Mouse (Mus musculus) lung, embryonic 14.5 days (tissue): ENCODE data around the gene Arpc1b. TPM values are rescaled to one million over a fixed set of nuclear protein-coding genes. Genes with fewer than 3 reads are reported as not detected.

Source experiments
- ATAC-seq: fragments of 200-750 bp; cut with Nextera tagmentation; 2 replicates; pipeline ENCODE4 v1.8.0; 2017; ENCODE audit warnings: mild to moderate bottlenecking, moderate TSS enrichment, moderate library complexity; ENCODE audit not compliant: insufficient read depth
- DNase-seq: peaks from one replicate; pipeline ENCODE4 v3.0.0-alpha.2; 2015
- H3K27ac ChIP-seq: fragments of 300-500 bp; sonication (generic); 2 replicates; pipeline ENCODE4 v1.5.1; 2014; ENCODE audit warnings: low read depth, mild to moderate bottlenecking, moderate library complexity
- H3K27me3 ChIP-seq: fragments of 300-500 bp; sonication (generic); 2 replicates; pipeline ENCODE4 v1.6.1; 2014; ENCODE audit warnings: low read length, control low read depth; ENCODE audit not compliant: insufficient read depth
- H3K36me3 ChIP-seq: fragments of 300-500 bp; sonication (generic); 2 replicates; pipeline ENCODE4 v1.6.1; 2014; ENCODE audit warnings: control low read depth; ENCODE audit not compliant: insufficient read depth
- H3K4me1 ChIP-seq: fragments of 300-500 bp; sonication (generic); 2 replicates; pipeline ENCODE4 v1.6.1; 2014; ENCODE audit warnings: antibody characterized with exemption, control low read depth; ENCODE audit not compliant: insufficient read depth
- H3K4me2 ChIP-seq: fragments of 300-500 bp; sonication (generic); 2 replicates; pipeline ENCODE4 v1.6.1; 2014; ENCODE audit warnings: mild to moderate bottlenecking
- H3K4me3 ChIP-seq: fragments of 300-500 bp; sonication (generic); 2 replicates; pipeline ENCODE4 v1.5.1; 2014; ENCODE audit warnings: low read depth, low read length
- H3K9ac ChIP-seq: fragments of 300-500 bp; sonication (generic); 2 replicates; pipeline ENCODE4 v1.6.1; 2014
- H3K9me3 ChIP-seq: fragments of 300-500 bp; sonication (generic); 2 replicates; pipeline ENCODE4 v1.6.1; 2016; ENCODE audit warnings: low read depth, low read length, control low read depth
- CTCF ChIP-seq: IDR thresholded peaks from 2 replicates; pipeline ENCODE4 v1.5.1; 2016; ENCODE audit warnings: antibody characterized with exemption, low read depth
- WGBS: fragments of 180-500 bp; shearing (Covaris S2); extraction: QIAGEN DNeasy Blood & Tissue Kit; methylation state at CpG from one replicate; pipeline ENCODE4 v1.1.7; 2014; 5-methylcytosine and 5-hydroxymethylcytosine counted together
- polyA plus RNA-seq: library from polyadenylated mRNA; unstranded; fragments of >200 nt; fragmentation: Nextera tagmentation; extraction: Ambion mirVana; gene quantifications from 2 replicates; pipeline ENCODE4 v1.2.1, GENCODE M21; 2014

Gene Arpc1b
- polyA plus RNA-seq, 1 experiment from 2014 or later, result 189 TPM

DNA sequence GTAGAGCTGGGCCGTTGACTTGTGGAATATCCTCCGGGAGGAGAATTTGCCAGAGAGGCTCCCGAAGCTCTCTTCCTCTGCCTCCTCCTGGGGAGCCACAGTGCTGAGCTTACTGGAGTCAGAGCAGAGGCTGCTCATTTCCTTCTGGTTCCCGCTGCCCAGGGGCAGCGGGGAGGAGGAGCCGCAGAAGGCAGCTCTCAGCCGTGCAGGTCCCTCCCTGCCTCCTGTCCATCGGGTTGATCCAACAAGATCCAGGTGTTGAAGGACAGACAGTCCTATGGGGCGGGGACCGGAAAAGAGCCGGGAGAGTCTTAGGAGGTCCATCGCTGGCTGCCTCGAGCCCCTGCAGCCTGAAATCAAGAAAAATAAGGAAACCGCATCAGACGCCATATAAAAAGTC, 51.2 kb downstream of the Arpc1b start:
- H3K27me3 ChIP-seq, result no peaks in the 10 kb centered on the region
- no peaks in the 10 kb centered on the region for H3K9me3 ChIP-seq
- no peak for DNase-seq
- H3K4me3 ChIP-seq, result no peak overlapping the region
- H3K9ac ChIP-seq, result no peak overlapping the region
- H3K4me1 ChIP-seq, result no peaks in the 10 kb centered on the region; the same call in 1 of the 2 replicates
- no peak for ATAC-seq
- no peak for TF ChIP-seq CTCF
- 82% methylated on average over 15 of the region's 15 CpGs for WGBS
- H3K36me3 ChIP-seq, result peaks cover 32% of the 10 kb centered on the region
- no peak overlapping the region for H3K4me2 ChIP-seq
- H3K27ac ChIP-seq, result no peak overlapping the region

DNA sequence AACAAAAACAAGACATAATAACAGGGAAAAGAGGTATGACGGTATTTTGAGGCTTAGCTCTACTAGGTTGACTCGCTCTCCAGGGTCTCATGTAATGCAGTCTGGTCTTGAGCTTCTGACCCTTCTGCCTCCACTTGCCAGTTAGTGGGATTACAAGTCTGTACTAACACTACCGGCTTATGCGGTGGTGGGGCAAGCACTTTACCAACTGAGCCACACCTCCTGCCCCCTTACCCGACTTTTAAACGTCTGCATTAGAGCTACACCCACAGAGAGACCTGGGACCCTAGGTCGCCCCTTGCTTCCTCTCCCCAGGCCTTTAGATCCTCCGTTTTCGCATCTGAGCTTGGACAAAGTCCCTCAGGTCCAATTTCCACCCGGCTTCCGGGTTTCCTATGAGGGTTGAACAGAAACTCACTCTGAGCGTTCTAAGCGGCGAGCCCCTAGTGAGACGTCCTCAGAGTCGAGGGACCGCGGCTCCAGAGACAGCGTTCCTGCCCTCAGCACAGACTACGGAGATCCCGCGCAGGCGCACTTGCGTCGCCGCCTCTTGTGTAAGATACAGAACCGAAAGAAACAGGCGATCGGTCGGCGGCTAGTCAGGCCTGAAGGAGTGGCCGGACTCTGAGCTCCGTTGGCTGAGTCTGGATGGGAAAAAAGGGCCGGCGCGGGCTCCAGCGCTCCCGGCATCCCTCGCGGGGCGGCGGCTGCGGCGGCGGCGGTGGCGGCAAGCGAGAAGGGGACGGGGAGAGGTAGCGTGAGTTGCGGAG, 52.7 kb downstream of the Arpc1b start, which contains the start of the genes Ptcd1 and Cpsf4:
Gene Ptcd1, minus strand, starts transcription at position 573 of the 770 bp plus-strand sequence.
Gene Cpsf4, plus strand, starts transcription at position 678 of the 770 bp plus-strand sequence.
- H3K4me1 ChIP-seq, result no peaks in the 10 kb centered on the region; the same call in 1 of the 2 replicates
- ATAC-seq (peak; percentile 97), DNase-seq (peak; percentile 100)
- peak within 1 kb of the TSS; percentile 96 for H3K4me2 ChIP-seq
- no peaks in the 10 kb centered on the region for H3K27me3 ChIP-seq
- no peaks in the 10 kb centered on the region for H3K9me3 ChIP-seq
- H3K27ac ChIP-seq, result peak within 1 kb of the TSS; percentile 86
- WGBS, result under 1% methylated on average over 51 of the region's 51 CpGs
- no peak for TF ChIP-seq CTCF
- H3K9ac ChIP-seq, result peak within 1 kb of the TSS; percentile 97
- peaks cover 33% of the 10 kb centered on the region for H3K36me3 ChIP-seq
- H3K4me3 ChIP-seq, result peak within 1 kb of the TSS; percentile 95

DNA sequence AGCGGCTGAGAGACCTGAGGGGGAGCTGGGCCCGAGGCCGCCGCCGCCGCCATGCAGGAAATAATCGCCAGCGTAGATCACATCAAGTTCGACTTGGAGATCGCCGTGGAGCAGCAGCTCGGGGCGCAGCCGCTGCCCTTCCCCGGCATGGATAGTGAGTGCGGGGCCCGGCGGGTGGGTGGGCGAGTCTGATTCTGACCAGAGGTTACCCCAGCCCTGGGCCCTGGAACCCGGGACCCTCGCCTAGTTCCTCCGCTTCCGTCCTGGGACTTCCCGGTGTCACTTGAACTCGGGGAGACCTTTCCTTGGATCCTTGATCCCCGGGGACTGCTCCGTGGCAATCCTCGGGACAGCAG, 53.3 kb downstream of the Arpc1b start:
- WGBS, result 0% methylated on average over 28 of the region's 28 CpGs
- Histone ChIP-seq H3K4me1 (no peaks in the 10 kb centered on the region; the same call in 1 of the 2 replicates), H3K27me3 (no peaks in the 10 kb centered on the region), H3K27ac (peak overlapping the region; percentile 84), H3K36me3 (peaks cover 34% of the 10 kb centered on the region), H3K4me3 (peak overlapping the region; percentile 95), H3K9ac (peak overlapping the region; percentile 97), H3K9me3 (no peaks in the 10 kb centered on the region), H3K4me2 (peak overlapping the region; percentile 96)
- peak; percentile 55 for ATAC-seq
- peak; percentile 24 for DNase-seq
- TF ChIP-seq CTCF, result no peak

- Histone ChIP-seq H3K27ac (no peak overlapping the region), H3K4me3 (no peak overlapping the region), H3K4me2 (no peak overlapping the region), H3K27me3 (no peaks in the 10 kb centered on the region), H3K36me3 (peaks cover 99% of the 10 kb centered on the region), H3K9me3 (no peaks in the 10 kb centered on the region), H3K4me1 (no peaks in the 10 kb centered on the region), H3K9ac (no peak overlapping the region)
- ATAC-seq (no peak), DNase-seq (no peak)
- TF ChIP-seq CTCF, result no peak
- WGBS, result 84% methylated on average over 18 of the region's 18 CpGs
Observed at GRCm38 (mm10) chr5:145178461-145178980, 64.5 kb downstream of the Arpc1b start.

Other genes with a start within 250 kb of the Arpc1b start
- 27.0 and 28.3 TPM in 2 replicates for gene Smurf1, start 148.4 kb upstream of the Arpc1b start, polyA plus RNA-seq
- gene Gm4871, start 81.5 kb upstream of the Arpc1b start, polyA plus RNA-seq, result not detected in 2 replicates
- not detected in 2 replicates for gene 1700018F24Rik, start 71.2 kb upstream of the Arpc1b start, polyA plus RNA-seq
- 144 and 148 TPM in 2 replicates for gene Arpc1a, start 30.4 kb upstream of the Arpc1b start, polyA plus RNA-seq
- gene Kpna7, start 30.2 kb upstream of the Arpc1b start, polyA plus RNA-seq, result not detected in 2 replicates
- 107 and 113 TPM in 2 replicates for gene Pdap1, start 26.0 kb downstream of the Arpc1b start, polyA plus RNA-seq
- gene Bud31, start 26.1 kb downstream of the Arpc1b start, polyA plus RNA-seq, result 201 and 204 TPM in 2 replicates
- gene Ptcd1, start 52.9 kb downstream of the Arpc1b start, polyA plus RNA-seq, result 13.0 and 14.4 TPM in 2 replicates
- gene Cpsf4, start 53.0 kb downstream of the Arpc1b start, polyA plus RNA-seq, result 36.5 and 42.3 TPM in 2 replicates
- 564 and 578 TPM in 2 replicates for gene Atp5j2, start 77.8 kb downstream of the Arpc1b start, polyA plus RNA-seq
- 7.0 and 7.5 TPM in 2 replicates for gene Zkscan14, start 87.7 kb downstream of the Arpc1b start, polyA plus RNA-seq
- 12.9 and 13.4 TPM in 2 replicates for gene Zkscan5, start 90.3 kb downstream of the Arpc1b start, polyA plus RNA-seq
- 34.4 and 37.0 TPM in 2 replicates for gene Zfp655, start 117.5 kb downstream of the Arpc1b start, polyA plus RNA-seq
- gene Zscan25, start 166.3 kb downstream of the Arpc1b start, polyA plus RNA-seq, result 0.36 and 0.57 TPM in 2 replicates
- gene Cyp3a57, start 231.1 kb downstream of the Arpc1b start, polyA plus RNA-seq, result not detected in 2 replicates